Mouse (Mus musculus): ENCODE results near the gene Ttc12. TPM values are rescaled to one million over a fixed set of nuclear protein-coding genes. Genes with fewer than 3 reads are reported as not detected.

Ttc12 gene
- polyA plus RNA-seq (2016; fragmentation: Nextera tagmentation; extraction: Ambion mirVana): 2.4 and 3.5 TPM in 2 replicates

GRCm38 (mm10) chr9:49485892-49486311 lies at the start of gene Ttc12:
Gene Ttc12, minus strand, starts transcription at chr9:49486225.
- peak within 1 kb of the TSS; percentile 49 for H3K4me3 ChIP-seq
- H3K9ac ChIP-seq: peak within 1 kb of the TSS; percentile 60
- WGBS: 0% methylated on average over 18 of the region's 18 CpGs
- no peaks in the 10 kb centered on the region for H3K9me3 ChIP-seq (replicated peaks)
- peak within 1 kb of the TSS; percentile 83 for H3K4me2 ChIP-seq (replicated peaks)
- peak; percentile 84 for ATAC-seq (ENCODE audit: low FRiP score)
- H3K4me1 ChIP-seq: peaks cover 13% of the 10 kb centered on the region
- H3K27ac ChIP-seq: peak within 1 kb of the TSS; percentile 37
- H3K27me3 ChIP-seq: peaks cover 10% of the 10 kb centered on the region; the same call in 1 of the 2 replicates
- no peaks in the 10 kb centered on the region for H3K36me3 ChIP-seq

GRCm38 (mm10) chr9:49534958-49535357 lies 48.9 kb upstream of the Ttc12 start:
- H3K9me3 ChIP-seq (replicated peaks): no peaks in the 10 kb centered on the region
- WGBS: 49% methylated on average over 4 of the region's 4 CpGs
- no peaks in the 10 kb centered on the region for H3K27me3 ChIP-seq
- peaks cover 46% of the 10 kb centered on the region for H3K4me1 ChIP-seq
- peaks cover 14% of the 10 kb centered on the region; the same call in 1 of the 2 replicates for H3K36me3 ChIP-seq
- no peak overlapping the region for H3K4me3 ChIP-seq
- no peak overlapping the region for H3K4me2 ChIP-seq (replicated peaks)
- ATAC-seq (ENCODE audit: low FRiP score): no peak
- H3K27ac ChIP-seq: 0 out of 2 replicates have a peak overlapping the region, but pooled peaks have one; percentile 82
- no peak overlapping the region for H3K9ac ChIP-seq

- Histone ChIP-seq H3K4me2 (replicated peaks) (no peak overlapping the region), H3K27me3 (no peaks in the 10 kb centered on the region), H3K9me3 (replicated peaks) (no peaks in the 10 kb centered on the region), H3K36me3 (peaks cover 14% of the 10 kb centered on the region; the same call in 1 of the 2 replicates), H3K4me3 (no peak overlapping the region), H3K4me1 (peaks cover 52% of the 10 kb centered on the region), H3K9ac (no peak overlapping the region; the same call in 1 of the 2 replicates), H3K27ac (peak overlapping the region; percentile 82)
- WGBS: 9% methylated on average over 7 of the region's 8 CpGs
- peak; percentile 80 for ATAC-seq (ENCODE audit: low FRiP score)
Observed at GRCm38 (mm10) chr9:49533912-49534491, 48.0 kb upstream of the Ttc12 start.

DNA sequence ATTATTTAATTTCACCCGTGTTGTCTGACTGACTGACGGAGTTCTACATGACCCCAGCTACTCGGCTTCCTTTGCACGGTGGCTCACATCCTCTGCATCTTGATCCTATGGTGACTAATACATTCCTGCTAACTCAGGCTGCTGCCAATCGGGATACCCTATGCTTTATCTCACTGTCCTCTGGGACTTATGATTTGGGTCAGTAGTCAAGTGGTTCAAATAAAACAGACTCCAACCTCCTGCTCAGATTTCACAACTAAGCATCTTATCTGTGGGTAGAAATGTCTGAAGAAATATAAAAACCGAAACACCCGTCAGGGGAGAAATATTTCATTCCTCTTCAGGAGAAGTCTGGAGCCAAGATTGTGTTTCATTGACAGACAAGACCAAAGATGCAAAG lies 47.4 kb upstream of the Ttc12 start:
- Histone ChIP-seq H3K4me2 (replicated peaks) (no peak overlapping the region), H3K4me3 (no peak overlapping the region), H3K27ac (no peak overlapping the region), H3K4me1 (peaks cover 52% of the 10 kb centered on the region), H3K9me3 (replicated peaks) (no peaks in the 10 kb centered on the region), H3K9ac (no peak overlapping the region), H3K36me3 (peaks cover 14% of the 10 kb centered on the region; the same call in 1 of the 2 replicates), H3K27me3 (no peaks in the 10 kb centered on the region)
- ATAC-seq (ENCODE audit: low FRiP score): no peak
- 67% methylated on average over 7 of the region's 7 CpGs for WGBS

- no peak overlapping the region for H3K27ac ChIP-seq
- H3K36me3 ChIP-seq: peaks cover 4% of the 10 kb centered on the region; the same call in 1 of the 2 replicates
- no peaks in the 10 kb centered on the region for H3K27me3 ChIP-seq
- WGBS: 89% methylated on average over 6 of the region's 6 CpGs
- ATAC-seq (ENCODE audit: low FRiP score): no peak
- H3K9me3 ChIP-seq (replicated peaks): no peaks in the 10 kb centered on the region
- peaks cover 53% of the 10 kb centered on the region for H3K4me1 ChIP-seq
- no peak overlapping the region for H3K9ac ChIP-seq
- no peak overlapping the region for H3K4me2 ChIP-seq (replicated peaks)
- no peak overlapping the region for H3K4me3 ChIP-seq
Observed at GRCm38 (mm10) chr9:49531833-49532232, 45.8 kb upstream of the Ttc12 start.

DNA sequence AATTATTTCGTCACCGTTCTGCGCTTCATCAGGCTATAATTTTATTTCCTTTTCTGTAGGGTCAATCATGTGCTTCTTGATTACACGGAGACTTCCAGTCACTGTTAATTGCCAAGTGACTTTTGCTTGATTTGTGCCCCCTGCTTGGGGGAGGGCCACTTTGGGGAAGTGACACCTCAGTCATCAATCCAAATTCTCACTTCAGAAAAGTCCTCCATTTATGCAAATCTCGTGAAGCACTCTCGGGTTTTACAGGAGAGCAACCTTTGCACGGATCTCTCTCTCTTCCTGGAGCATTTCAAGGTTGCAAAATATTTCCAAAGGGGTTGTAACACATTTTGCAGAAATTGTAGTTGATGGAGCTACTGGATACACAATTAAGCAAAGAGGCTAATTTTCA lies 45.2 kb upstream of the Ttc12 start:
- WGBS: 62% methylated on average over 7 of the region's 7 CpGs
- ATAC-seq (ENCODE audit: low FRiP score): no peak
- H3K4me2 ChIP-seq (replicated peaks): no peak overlapping the region
- no peaks in the 10 kb centered on the region for H3K9me3 ChIP-seq (replicated peaks)
- H3K27me3 ChIP-seq: no peaks in the 10 kb centered on the region
- no peak overlapping the region for H3K9ac ChIP-seq
- no peak overlapping the region for H3K27ac ChIP-seq
- H3K36me3 ChIP-seq: peaks cover 4% of the 10 kb centered on the region; the same call in 1 of the 2 replicates
- H3K4me1 ChIP-seq: peaks cover 53% of the 10 kb centered on the region
- no peak overlapping the region for H3K4me3 ChIP-seq

GRCm38 (mm10) chr9:49530739-49531138 lies 44.7 kb upstream of the Ttc12 start:
- no peak for ATAC-seq (ENCODE audit: low FRiP score)
- H3K4me1 ChIP-seq: peaks cover 47% of the 10 kb centered on the region
- WGBS: 31% methylated on average over 4 of the region's 4 CpGs
- H3K27me3 ChIP-seq: no peaks in the 10 kb centered on the region
- no peak overlapping the region for H3K27ac ChIP-seq
- H3K9me3 ChIP-seq (replicated peaks): no peaks in the 10 kb centered on the region
- H3K36me3 ChIP-seq: peaks cover 4% of the 10 kb centered on the region; the same call in 1 of the 2 replicates
- H3K4me2 ChIP-seq (replicated peaks): no peak overlapping the region
- no peak overlapping the region for H3K4me3 ChIP-seq
- H3K9ac ChIP-seq: no peak overlapping the region

- Histone ChIP-seq H3K4me1 (peaks cover 44% of the 10 kb centered on the region), H3K27ac (no peak overlapping the region), H3K27me3 (no peaks in the 10 kb centered on the region)
Observed at GRCm38 (mm10) chr9:49529366-49529959, 43.4 kb upstream of the Ttc12 start.

DNA sequence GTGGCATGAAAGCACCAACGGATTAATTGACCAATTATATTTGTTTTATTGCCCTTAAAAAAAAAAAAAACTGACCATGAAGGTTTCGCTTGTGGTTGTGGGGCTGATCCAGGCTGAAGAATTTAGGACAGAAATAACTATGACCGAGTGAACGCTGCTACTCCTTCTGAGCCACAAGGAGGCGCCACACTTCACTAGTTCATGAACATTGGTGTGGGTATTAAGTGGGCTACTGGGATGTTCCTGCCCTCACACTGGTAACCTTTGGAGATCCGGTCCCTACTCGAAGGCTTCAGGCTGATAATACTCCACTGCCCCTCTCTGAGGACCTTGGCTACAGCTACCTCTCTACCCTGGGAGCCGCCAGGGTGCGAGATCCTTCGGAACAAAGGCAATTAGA lies 42.9 kb upstream of the Ttc12 start:
- Histone ChIP-seq H3K36me3 (peaks cover 4% of the 10 kb centered on the region; the same call in 1 of the 2 replicates), H3K4me3 (no peak overlapping the region), H3K9ac (no peak overlapping the region), H3K27ac (no peak overlapping the region), H3K4me2 (replicated peaks) (no peak overlapping the region), H3K4me1 (peaks cover 39% of the 10 kb centered on the region), H3K9me3 (replicated peaks) (no peaks in the 10 kb centered on the region), H3K27me3 (no peaks in the 10 kb centered on the region)
- no peak for ATAC-seq (ENCODE audit: low FRiP score)
- 62% methylated on average over 10 of the region's 10 CpGs for WGBS

More at GRCm38 (mm10) chr9:49529366-49529959, 43.4 kb upstream of the Ttc12 start:
- H3K9me3 ChIP-seq (replicated peaks): no peaks in the 10 kb centered on the region
- H3K4me3 ChIP-seq: no peak overlapping the region
- H3K36me3 ChIP-seq: peaks cover 4% of the 10 kb centered on the region; the same call in 1 of the 2 replicates
- H3K9ac ChIP-seq: no peak overlapping the region
- no peak overlapping the region for H3K4me2 ChIP-seq (replicated peaks)
- ATAC-seq (ENCODE audit: low FRiP score): no peak
- 70% methylated on average over 8 of the region's 8 CpGs for WGBS

- WGBS: 68% methylated on average over 5 of the region's 5 CpGs
- no peak for ATAC-seq (ENCODE audit: low FRiP score)
Observed at GRCm38 (mm10) chr9:49528026-49528425, 42.0 kb upstream of the Ttc12 start.

GRCm38 (mm10) chr9:49527340-49527739 lies 41.3 kb upstream of the Ttc12 start:
- Histone ChIP-seq H3K27me3 (no peaks in the 10 kb centered on the region), H3K4me1 (peaks cover 32% of the 10 kb centered on the region), H3K9me3 (replicated peaks) (no peaks in the 10 kb centered on the region), H3K27ac (peak overlapping the region; percentile 55), H3K9ac (no peak overlapping the region), H3K4me3 (no peak overlapping the region), H3K4me2 (replicated peaks) (no peak overlapping the region), H3K36me3 (peaks cover 12% of the 10 kb centered on the region)
- ATAC-seq (ENCODE audit: low FRiP score): no peak
- 45% methylated on average over 8 of the region's 8 CpGs for WGBS

More at GRCm38 (mm10) chr9:49528026-49528425, 42.0 kb upstream of the Ttc12 start:
- no peaks in the 10 kb centered on the region for H3K9me3 ChIP-seq (replicated peaks)
- peaks cover 6% of the 10 kb centered on the region; the same call in 1 of the 2 replicates for H3K36me3 ChIP-seq
- no peak overlapping the region for H3K4me2 ChIP-seq (replicated peaks)
- peaks cover 32% of the 10 kb centered on the region for H3K4me1 ChIP-seq
- H3K9ac ChIP-seq: no peak overlapping the region
- no peak overlapping the region for H3K27ac ChIP-seq
- H3K4me3 ChIP-seq: no peak overlapping the region
- H3K27me3 ChIP-seq: no peaks in the 10 kb centered on the region

DNA sequence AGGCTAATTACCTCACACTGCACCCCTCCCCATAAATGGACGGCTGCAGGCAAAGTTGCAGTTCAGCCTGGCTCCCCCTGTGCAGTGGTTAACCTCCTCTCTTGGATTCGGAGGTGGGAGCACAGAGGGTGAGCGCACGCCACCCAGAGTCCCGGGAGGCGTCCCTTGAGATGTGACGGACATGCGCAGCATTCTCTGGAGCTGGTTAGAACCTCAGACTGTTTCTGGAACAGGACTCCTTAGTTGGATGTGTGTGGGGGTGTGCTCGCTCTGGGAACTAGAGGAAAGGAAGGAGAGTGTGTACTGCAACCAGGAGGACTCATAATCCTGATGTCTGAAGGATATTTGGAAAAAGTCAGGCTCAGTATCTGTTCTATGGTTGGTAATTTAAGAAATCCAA lies 38.7 kb upstream of the Ttc12 start:
- 0 out of 2 replicates have a peak overlapping the region, but pooled peaks have one; percentile 8 for H3K27ac ChIP-seq
- H3K4me2 ChIP-seq (replicated peaks): no peak overlapping the region
- peaks cover 23% of the 10 kb centered on the region for H3K4me1 ChIP-seq
- no peak for ATAC-seq (ENCODE audit: low FRiP score)
- H3K36me3 ChIP-seq: peaks cover 17% of the 10 kb centered on the region
- no peaks in the 10 kb centered on the region for H3K27me3 ChIP-seq
- H3K9ac ChIP-seq: no peak overlapping the region
- WGBS: 81% methylated on average over 9 of the region's 9 CpGs
- H3K9me3 ChIP-seq (replicated peaks): no peaks in the 10 kb centered on the region
- no peak overlapping the region for H3K4me3 ChIP-seq

Measured in hindbrain, embryonic 12.5 days (tissue).